Mouse (Mus musculus): ENCODE data around the gene Acbd4. TPM values are rescaled to one million over a fixed set of nuclear protein-coding genes. Genes with fewer than 3 reads are reported as not detected.

Acbd4 gene
- total and polyA plus RNA-seq, 2 experiments from 2014 or later: 18.5 to 19.0 TPM

DNA sequence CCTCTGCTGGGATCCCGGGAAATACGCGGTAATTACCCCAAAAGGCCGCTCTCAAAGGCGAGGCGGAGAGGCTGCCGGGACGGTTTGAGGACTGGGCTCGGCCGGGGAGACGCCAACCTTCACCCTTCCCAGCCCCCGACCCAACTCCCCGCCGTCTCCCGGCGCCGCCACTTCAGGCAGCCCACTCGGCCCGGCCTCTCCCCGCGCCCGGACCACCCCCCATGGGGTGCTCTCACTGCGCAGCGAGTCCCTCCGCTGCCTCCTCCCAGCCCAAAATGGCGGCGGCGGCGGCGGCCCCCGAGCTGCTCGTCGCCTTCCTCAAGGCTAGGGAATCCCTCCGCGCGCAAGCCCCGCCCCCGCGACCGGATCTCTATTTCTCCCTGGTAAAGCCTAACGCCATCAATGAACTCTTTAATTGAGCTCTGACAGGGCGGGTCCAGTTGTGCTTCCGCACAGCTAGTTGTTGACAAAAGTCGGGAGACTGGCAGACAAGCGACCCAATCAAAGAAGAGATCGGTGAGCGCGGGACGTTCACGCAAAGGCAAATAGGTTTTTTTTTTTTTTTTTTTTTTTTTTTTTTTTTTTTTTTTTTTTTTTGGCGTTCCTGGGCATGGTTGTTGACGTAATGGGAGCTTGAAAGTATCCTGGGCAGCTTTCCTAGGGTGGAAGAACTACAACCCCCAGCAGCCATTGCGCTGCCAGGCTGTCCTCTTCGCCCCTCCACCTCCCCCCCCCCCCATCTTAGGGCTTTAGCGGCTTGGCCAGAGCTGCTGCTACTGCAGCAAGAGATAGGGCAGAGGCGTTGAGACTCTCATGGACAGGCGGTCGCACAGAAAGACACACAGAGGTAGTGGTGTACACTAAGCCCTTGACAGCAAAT, 31.3 kb downstream of the Acbd4 start:
- ATAC-seq: peak; percentile 94
- WGBS: under 1% methylated on average over 57 of the region's 58 CpGs
- no peak for TF ChIP-seq CTCF (IDR thresholded peaks at IDR 0.05; ENCODE audit: low read depth)
- peak overlapping the region; percentile 80 for H3K4me3 ChIP-seq (ENCODE audit: low read length)
- no peaks in the 10 kb centered on the region for H3K36me3 ChIP-seq (ENCODE audit: insufficient read depth, low read length)
- no peaks in the 10 kb centered on the region for H3K9me3 ChIP-seq (ENCODE audit: low read length)
- DNase-seq (ENCODE audit: low spot score): peak; percentile 100
- peak overlapping the region; percentile 82 for H3K4me2 ChIP-seq (ENCODE audit: low read depth, low read length)
- peak overlapping the region; percentile 99 for H3K9ac ChIP-seq (replicated peaks; ENCODE audit: low read length)
- H3K27ac ChIP-seq: peak overlapping the region; percentile 98
- no peaks in the 10 kb centered on the region for H3K27me3 ChIP-seq (ENCODE audit: insufficient read depth, low read length)
- H3K4me1 ChIP-seq (ENCODE audit: insufficient read depth, low read length): peaks cover 17% of the 10 kb centered on the region

DNA sequence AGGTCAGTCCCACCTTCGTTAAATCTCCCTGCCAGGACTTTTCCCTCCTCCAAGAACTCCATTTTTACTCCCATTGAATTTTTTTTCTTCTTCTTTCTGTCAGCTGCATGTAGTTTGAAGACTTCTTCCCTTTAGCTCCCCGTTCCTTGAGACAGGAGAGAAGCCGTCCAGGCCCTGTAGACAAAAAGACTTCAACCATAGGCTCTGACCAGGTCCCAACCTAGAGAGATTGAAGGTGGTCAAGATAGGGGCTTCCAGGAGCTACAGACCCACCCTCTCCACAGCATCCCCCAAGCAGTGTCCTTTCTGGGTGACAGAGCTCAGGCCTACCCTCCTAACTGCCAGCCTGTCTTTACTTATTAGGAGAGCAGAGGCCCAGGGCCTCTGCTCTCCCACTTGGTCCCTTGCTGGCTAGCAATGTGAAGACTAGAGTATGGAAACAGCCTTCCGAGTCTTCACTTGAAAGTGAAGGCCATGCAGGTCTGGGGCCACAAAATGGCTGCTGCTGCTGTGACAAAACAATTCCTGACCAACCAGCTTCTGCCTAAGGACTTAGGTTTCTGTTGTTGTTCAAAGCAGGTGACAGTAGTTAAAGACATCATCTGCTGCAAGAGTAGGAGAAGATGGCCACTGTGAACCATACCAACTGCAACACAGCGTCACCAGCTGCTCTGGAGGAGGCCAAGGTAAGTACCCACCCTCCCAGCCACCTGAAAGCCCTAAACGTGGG, 32.1 kb downstream of the Acbd4 start:
- no peak for DNase-seq (ENCODE audit: low spot score)
- Histone ChIP-seq H3K27ac (peak overlapping the region; percentile 90), H3K4me1 (ENCODE audit: insufficient read depth, low read length) (peaks cover 17% of the 10 kb centered on the region), H3K27me3 (ENCODE audit: insufficient read depth, low read length) (no peaks in the 10 kb centered on the region), H3K36me3 (ENCODE audit: insufficient read depth, low read length) (peaks cover 6% of the 10 kb centered on the region; the same call in 1 of the 2 replicates), H3K9me3 (ENCODE audit: low read length) (no peaks in the 10 kb centered on the region), H3K4me3 (ENCODE audit: low read length) (peak overlapping the region; percentile 13; the same call in 1 of the 2 replicates), H3K4me2 (ENCODE audit: low read depth, low read length) (peak overlapping the region; percentile 54), H3K9ac (replicated peaks; ENCODE audit: low read length) (peak overlapping the region; percentile 47)
- no peak for TF ChIP-seq CTCF (IDR thresholded peaks at IDR 0.05; ENCODE audit: low read depth)
- no peak for ATAC-seq
- 51% methylated on average over 6 of the region's 6 CpGs for WGBS

DNA sequence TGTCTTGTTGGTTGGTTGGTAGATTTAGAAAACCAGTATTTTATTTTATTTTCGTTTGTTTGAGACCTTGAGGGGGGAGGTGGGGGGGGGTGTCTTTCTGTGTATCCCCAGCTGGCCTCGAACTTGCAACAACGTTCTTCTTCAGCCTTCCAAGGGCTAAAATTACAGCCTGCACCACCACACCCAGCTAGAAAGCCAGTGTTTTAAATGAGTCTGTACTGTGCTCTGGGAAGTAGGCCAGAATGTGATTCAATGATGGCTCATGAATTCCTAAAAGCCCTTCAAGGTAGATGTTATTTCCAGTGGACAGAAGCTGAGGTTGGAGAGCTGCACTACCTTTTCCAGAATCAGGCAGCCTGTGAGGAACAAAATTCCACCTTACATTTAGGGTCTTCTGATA, 32.7 kb downstream of the Acbd4 start:
- Histone ChIP-seq H3K4me3 (ENCODE audit: low read length) (no peak overlapping the region), H3K27me3 (ENCODE audit: insufficient read depth, low read length) (no peaks in the 10 kb centered on the region), H3K9me3 (ENCODE audit: low read length) (no peaks in the 10 kb centered on the region), H3K27ac (peak overlapping the region; percentile 90; the same call in 1 of the 2 replicates), H3K9ac (replicated peaks; ENCODE audit: low read length) (peak overlapping the region; percentile 9; the same call in 1 of the 2 replicates), H3K4me2 (ENCODE audit: low read depth, low read length) (peak overlapping the region; percentile 54), H3K36me3 (ENCODE audit: insufficient read depth, low read length) (peaks cover 12% of the 10 kb centered on the region; the same call in 1 of the 2 replicates), H3K4me1 (ENCODE audit: insufficient read depth, low read length) (peaks cover 17% of the 10 kb centered on the region)
- WGBS: 69% methylated on average over 3 of the region's 3 CpGs
- DNase-seq (ENCODE audit: low spot score) (no peak), ATAC-seq (no peak)
- TF ChIP-seq CTCF (IDR thresholded peaks at IDR 0.05; ENCODE audit: low read depth): no peak

DNA sequence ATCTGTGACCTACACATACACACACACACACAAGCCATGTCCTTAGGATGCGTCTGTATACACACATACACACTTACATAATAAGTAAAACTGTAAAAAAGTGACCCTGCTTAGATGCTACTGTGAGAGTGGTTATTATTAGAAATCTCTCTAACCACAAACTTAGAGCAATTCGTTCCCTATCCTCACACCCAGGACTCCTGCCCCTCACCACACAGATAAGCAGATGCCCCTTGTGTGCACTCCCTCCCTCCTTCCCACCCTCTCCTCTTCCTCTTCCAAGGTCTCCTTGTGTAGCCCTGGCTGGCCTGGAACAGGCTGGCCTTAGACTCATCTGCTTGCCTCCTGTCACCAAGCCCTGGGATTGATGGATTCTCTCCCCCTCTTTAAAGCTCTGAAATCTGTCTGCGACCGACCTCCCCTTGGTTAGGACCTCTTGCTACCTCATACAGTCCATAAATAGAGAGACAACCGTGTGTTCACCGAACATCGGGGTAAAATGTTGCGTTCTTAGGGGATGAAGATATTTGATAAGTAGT, 34.6 kb downstream of the Acbd4 start:
- DNase-seq (ENCODE audit: low spot score) (no peak), ATAC-seq (no peak)
- Histone ChIP-seq H3K9ac (replicated peaks; ENCODE audit: low read length) (no peak overlapping the region), H3K36me3 (ENCODE audit: insufficient read depth, low read length) (peaks cover 12% of the 10 kb centered on the region; the same call in 1 of the 2 replicates), H3K4me1 (ENCODE audit: insufficient read depth, low read length) (peaks cover 12% of the 10 kb centered on the region), H3K27me3 (ENCODE audit: insufficient read depth, low read length) (no peaks in the 10 kb centered on the region), H3K4me3 (ENCODE audit: low read length) (no peak overlapping the region), H3K27ac (no peak overlapping the region), H3K9me3 (ENCODE audit: low read length) (no peaks in the 10 kb centered on the region), H3K4me2 (ENCODE audit: low read depth, low read length) (no peak overlapping the region)
- 88% methylated on average over 8 of the region's 8 CpGs for WGBS
- TF ChIP-seq CTCF (IDR thresholded peaks at IDR 0.05; ENCODE audit: low read depth): no peak

DNA sequence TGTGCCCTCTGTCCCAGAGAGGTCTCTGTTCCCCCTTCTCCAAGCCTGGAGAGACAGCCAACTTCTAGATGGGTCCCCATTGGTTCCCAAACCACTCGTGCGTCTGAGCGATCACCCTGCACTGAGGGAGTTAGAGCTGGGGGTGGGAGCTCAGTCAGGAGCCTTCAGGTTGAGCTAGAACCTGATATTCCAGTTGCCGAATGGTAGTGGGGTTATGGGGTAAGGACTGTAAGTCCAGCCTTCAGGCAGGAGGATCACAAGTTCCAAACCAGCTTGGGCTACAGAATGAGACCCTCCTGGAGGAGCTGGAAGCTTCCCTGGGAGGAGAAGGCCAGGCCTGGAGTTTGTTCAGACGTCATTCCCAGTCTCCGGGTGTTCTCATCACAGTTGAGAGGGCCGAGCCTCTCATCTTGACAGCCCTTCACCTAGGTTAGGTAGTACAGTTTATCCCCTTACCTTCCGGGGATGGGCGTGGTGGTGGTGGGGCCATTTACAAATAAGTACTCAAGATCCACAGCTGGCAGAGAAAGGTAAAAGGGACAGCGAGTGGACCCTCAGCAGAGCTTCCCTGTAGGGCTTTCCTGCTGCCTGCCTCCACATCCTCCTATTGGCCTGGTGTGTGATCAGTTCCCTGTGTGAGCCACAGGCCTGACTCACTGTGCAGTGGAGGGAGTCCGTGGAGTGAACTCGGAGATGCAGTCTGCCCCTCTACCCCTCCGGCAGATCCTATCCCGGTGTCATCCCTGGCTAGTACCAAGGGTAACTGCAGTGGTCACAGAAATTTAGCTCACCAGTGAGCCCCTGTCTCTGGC, 38.7 kb downstream of the Acbd4 start:
- peaks cover 13% of the 10 kb centered on the region for H3K4me1 ChIP-seq (ENCODE audit: insufficient read depth, low read length)
- no peaks in the 10 kb centered on the region for H3K9me3 ChIP-seq (ENCODE audit: low read length)
- H3K27me3 ChIP-seq (ENCODE audit: insufficient read depth, low read length): no peaks in the 10 kb centered on the region
- peaks cover 12% of the 10 kb centered on the region; the same call in 1 of the 2 replicates for H3K36me3 ChIP-seq (ENCODE audit: insufficient read depth, low read length)
- no peak overlapping the region for H3K4me3 ChIP-seq (ENCODE audit: low read length)
- TF ChIP-seq CTCF (IDR thresholded peaks at IDR 0.05; ENCODE audit: low read depth): no peak
- ATAC-seq: no peak
- 81% methylated on average over 14 of the region's 14 CpGs for WGBS
- no peak overlapping the region for H3K4me2 ChIP-seq (ENCODE audit: low read depth, low read length)
- DNase-seq (ENCODE audit: low spot score): no peak
- H3K9ac ChIP-seq (replicated peaks; ENCODE audit: low read length): no peak overlapping the region
- peak overlapping the region; percentile 92 for H3K27ac ChIP-seq

DNA sequence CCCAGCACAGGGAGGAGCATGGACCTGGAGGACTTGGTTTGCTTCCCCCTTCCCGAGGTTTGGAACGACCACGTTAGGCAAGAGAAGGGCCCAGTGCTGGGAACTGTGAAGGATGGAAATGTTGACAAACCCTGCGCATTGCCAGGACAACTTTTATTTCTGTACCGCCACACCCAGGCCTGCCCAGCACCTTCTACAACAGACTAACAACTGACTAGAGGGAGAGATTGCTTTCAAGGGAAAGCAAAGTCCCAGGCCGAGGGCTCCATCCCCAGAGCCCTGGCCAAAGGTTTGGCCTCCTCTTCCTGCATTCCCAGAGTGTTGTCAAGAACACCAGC, 39.2 kb downstream of the Acbd4 start:
- TF ChIP-seq CTCF (IDR thresholded peaks at IDR 0.05; ENCODE audit: low read depth): no peak
- 50% methylated on average over 6 of the region's 6 CpGs for WGBS

More for the DNA sequence above, 39.2 kb downstream of the Acbd4 start:
- Histone ChIP-seq H3K4me3 (ENCODE audit: low read length) (no peak overlapping the region), H3K36me3 (ENCODE audit: insufficient read depth, low read length) (peaks cover 12% of the 10 kb centered on the region; the same call in 1 of the 2 replicates), H3K4me2 (ENCODE audit: low read depth, low read length) (no peak overlapping the region), H3K27ac (peak overlapping the region; percentile 92), H3K9ac (replicated peaks; ENCODE audit: low read length) (no peak overlapping the region), H3K4me1 (ENCODE audit: insufficient read depth, low read length) (peaks cover 13% of the 10 kb centered on the region), H3K27me3 (ENCODE audit: insufficient read depth, low read length) (no peaks in the 10 kb centered on the region), H3K9me3 (ENCODE audit: low read length) (no peaks in the 10 kb centered on the region)
- no peak for DNase-seq (ENCODE audit: low spot score)
- ATAC-seq: no peak

Measured in hindbrain, postnatal 0 days (tissue).